Mouse (Mus musculus): ENCODE results near the gene Prr15.

Gene Prr15

DNA sequence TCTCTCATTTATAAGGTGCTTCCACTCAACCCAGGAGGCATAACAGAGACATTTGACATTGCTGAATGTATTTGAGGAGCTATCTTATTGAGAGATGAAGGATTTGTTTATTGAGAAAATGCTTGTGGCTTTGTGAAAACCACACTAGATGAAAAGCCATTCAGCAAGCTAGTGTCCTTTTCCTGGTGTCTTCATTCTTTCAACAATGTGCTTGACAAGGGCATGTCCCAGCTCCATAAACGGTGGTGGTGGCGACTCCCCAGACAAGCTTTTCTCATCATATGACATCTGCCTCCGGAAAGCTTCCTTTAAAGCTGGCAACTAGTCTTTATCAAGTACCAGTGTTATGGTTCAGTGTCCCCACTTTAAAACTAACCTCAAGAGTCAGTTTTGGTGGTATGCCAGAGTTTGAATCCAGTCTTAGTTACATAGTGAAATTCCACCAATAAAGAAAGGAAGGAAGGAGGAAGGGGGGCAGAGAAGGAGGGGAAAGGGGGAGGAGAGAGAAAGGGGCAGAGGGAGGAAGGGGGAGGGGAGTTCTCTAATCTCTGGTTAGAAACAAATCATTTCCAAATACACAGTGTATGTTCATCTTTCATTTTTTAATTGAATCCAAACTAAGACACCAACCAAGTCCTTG is at the start of gene Prr15:
Gene Prr15 (plus strand): TSS at position 590 of the 640 bp plus-strand sequence.
- no peak for DNase-seq

DNA sequence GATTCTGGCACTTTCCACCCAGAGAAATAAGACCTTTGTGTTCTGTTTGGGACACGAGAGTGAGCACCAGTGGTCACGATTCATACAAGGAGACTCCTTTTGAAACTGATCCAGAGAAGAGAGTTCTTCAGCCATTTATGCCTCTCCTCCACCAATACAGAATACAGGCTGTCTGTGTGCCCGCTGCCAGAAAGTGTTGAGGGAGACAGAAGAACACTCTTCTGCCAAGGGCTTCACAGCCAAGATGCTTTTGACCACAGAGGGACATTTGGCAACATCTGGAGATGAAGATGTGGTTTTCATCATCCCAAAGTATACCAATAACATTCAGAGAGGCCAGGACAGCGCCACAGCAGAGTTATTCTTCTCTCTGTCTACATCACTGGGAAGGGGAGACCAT is 48.4 kb upstream of the Prr15 start:
- no peak for DNase-seq

DNA sequence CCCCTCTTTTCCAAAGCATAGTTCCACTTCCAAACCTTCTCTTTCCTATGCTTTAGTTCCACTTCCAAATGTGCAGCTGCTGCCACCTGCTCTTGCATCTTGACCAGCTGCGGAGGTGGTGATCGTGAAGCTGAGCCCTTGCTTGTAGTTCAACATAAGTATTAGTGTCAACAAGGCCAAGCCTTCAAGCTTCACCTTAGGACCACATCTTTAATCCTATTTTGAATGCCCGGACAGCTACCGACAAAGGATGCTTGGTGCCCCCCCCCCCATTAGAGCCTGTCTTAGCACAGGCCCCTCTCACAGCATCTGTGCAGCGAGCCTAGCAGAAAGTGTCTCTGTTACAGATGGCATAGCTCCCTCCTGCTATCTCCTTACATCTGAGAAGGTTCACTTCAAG is 47.8 kb upstream of the Prr15 start:
- no peak for DNase-seq

DNA sequence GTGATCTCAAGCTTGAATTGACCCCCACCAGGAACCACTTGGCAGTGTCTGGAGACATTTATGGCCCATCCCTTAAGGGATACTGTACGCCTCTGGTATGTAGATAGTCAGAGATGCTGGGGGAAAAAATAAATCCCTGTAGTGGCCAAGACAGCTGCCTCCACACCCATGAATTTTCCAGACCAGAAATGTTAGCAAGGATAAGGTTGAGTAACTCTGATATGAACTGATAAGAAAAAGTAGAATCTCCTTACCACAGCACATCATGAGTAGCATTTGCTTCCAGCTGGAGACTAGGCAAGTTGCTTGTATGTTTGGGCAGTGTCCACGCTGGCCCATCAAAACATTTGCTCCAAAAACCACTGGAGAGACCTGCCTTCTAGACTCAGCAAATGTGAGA is 47.0 kb upstream of the Prr15 start:
- no peak for DNase-seq

DNA sequence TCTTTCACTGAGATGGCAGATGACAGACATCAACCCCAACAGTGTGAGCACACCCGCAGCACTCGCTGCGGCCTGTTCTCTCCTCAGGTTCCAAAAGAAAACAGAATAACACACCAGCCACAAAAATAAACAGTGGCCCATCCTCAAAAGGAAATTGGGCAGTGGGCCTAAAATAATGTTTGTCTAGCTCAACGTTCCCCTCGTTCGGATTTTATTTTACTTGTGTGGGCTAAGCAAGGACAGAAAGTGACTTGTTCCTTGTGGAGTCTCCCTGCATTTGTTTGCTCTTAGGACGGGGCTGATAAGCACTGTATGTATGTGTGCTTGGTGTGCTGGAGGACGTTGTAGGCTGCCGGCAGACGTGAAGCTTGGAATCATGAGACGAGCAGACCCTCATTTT is 46.2 kb upstream of the Prr15 start:
- no peak for DNase-seq

DNA sequence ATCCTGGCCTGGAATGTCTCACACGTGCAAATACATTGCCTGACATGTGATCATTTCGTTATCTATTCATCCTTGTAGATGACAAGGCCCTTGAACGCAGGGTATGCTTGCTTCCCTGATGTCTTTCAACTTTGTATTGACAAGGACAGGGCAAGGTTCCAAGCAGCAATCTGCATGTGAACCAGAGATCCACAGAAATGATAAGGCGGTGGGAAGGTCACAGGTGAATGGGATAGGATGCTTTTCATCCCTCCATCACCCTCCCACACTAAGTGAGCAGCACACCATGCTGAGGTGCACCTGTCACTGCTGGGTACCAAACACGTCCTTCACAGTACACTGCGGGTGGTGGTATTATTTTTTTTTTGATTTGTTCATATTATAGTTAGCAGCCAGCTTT is 45.4 kb upstream of the Prr15 start:
- DNase-seq: no peak

DNA sequence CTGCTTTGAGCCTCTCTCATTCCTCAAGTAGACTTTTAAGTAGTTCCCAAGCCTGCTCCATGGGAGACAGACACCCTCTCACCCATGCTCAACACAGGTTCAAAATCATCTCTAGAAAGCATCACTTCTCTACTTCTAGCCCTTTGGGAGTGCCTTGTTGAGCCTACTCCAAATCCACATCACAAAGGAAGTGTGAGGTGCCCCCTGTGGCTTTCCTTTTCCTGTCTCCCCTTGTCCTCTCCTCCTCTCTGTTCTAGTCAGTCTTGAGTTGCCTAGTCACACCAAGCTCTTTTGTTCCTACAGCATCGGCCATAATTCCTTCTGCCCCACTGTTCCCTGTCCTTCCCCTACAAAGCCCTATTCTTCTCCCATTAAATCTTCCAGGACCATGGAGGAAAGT is 42.3 kb upstream of the Prr15 start:
- peak; percentile 1 for DNase-seq

DNA sequence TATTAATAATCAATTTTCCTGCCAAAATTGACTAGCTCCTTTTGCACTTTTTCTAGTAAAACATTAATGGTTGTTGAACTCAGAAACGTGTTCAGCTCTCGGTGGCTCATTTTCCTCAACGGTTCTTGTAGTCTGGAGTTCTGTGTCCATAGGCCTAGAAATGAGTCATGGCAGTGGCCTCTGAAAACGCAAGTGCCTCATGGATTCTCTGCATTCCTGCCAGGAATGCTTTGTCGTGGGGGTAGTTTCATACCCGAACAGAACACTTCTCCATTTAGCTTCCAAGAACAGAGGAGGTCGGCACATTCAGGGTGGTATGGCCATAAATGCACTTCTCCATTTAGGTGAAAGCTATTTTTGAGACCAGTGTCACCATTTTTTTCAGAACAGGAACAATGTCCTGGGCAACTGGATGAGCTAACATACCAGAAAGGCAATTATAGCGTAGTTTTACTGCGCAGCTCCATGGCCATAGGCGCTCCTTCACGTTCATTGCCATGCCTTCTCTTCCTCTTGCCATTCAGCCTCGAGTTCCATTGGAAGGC is 41.4 kb upstream of the Prr15 start:
- no peak for DNase-seq

DNA sequence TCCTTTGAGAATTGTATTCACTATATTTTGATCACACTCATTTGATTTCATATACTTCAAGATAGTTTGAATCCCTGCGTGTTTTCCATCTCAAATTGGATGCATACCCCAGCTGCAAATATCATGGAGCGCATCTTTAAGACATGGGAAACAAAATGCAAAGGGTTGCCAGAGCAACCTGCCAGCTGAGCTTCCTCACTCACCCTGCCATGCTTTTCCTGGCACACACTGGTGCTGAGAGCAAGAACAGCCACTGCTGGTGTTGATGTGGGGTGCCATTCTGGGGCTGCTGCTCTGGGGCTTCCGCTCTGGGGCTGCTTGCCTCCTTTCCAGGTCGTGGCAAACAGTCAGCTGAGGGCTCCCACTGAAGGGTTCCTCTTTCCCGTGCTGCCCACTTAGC is 38.8 kb upstream of the Prr15 start:
- no peak for DNase-seq

DNA sequence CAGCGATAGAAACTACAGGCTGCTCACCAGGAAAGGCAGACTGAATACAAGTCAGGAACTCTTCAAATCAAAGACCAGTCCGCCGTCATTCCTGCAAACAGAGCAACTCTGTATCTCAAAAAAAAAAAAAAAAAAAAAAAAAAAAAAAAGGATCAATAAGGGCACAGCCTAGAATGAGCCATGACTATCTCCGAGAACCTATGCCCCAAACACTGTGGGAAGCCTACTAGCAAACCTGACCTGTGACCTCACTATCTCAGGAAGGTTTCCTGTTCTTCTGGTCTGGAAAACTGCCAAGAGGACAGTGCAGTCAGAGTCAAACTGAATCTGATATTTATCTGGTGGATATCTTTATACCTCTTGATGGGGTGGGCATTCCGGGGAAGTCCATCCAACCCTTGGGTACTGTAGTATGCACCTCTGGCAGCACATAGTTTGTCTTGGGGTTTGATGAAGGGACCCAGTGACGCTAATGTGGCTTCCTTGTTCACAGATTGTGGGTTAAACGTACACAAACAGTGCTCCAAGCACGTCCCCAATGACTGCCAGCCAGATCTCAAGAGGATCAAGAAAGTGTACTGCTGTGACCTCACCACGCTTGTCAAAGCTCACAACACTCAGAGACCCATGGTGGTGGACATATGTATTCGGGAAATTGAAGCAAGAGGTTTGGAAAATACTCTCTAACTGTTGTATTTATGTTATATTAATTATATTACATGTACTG is 35.7 kb upstream of the Prr15 start:
- no peak for DNase-seq

DNA sequence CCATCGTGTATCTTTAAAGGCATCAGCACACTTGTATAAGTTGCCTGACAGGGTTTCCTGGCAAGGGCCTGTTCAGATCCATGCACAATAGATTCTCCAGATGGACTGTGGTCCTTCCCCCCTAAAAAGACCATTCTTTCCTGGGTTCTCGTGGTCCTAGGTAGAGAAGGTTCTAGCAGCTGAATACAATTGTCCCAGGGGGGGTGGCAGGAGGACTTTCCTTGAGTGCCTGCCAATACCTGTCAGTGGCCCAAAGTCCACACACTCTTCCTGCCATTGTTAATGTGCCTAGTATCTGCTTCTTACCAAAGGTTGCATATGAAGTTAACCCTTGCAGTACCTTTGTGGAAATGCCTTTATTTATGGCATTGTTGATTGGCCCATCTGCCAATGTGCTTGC is 28.4 kb upstream of the Prr15 start:
- DNase-seq: no peak

DNA sequence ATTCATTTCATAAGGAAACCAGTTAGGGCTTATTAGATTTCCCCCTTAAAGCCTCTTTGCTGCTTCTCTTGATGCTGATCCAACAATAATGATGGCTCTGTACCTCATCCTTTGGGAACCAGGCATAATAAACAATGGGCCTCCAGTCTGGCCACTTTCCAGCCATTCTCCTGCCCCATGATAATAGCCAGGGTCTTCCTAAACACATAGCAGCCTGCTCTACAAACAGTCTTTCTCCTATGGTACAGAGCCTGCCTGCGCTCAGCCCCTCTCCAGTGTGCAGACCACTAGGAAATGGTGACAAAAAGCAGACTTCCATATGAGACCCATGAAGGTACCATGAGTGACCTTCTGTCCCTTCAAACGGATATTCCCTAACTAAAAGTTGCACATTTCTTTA is 26.2 kb upstream of the Prr15 start:
- DNase-seq: no peak

DNA sequence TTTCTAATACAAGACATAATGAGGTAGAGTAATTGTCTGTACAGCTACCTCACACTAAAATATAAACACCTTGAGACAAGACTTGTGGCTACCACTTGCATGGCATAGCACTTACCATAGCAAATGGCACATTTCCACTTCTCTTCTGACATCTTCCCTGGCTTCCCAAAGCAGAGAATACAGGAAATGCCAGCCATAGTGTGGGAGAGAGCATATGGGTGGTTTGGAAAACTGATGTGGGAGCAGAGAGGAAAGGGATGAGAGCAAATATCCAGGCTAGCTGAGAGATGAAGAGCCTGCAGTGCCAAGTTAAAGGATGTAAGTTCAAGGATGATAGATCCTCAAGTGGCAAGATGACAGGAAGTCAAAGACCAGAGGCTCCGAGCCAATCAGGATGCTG is 19.9 kb upstream of the Prr15 start:
- no peak for DNase-seq

DNA sequence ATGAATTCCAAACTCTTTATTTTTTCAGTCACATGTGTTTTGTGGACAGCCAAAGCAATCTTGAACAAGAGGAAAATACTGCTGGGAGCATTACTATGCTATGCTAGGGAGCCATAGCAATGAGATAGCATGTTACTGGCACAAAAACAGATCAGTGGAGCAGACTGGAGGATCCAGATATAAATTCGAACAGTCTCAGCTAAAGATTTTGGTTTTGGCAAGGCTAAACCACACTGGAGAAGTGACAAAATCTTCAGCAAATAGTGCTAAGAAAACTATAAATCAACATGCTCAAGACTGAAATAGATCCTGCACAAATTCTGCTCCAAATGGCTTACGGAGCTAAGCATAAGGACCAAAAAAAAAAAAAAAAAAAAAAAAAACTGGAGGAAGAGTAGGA is 12.6 kb upstream of the Prr15 start:
- no peak for DNase-seq

DNA sequence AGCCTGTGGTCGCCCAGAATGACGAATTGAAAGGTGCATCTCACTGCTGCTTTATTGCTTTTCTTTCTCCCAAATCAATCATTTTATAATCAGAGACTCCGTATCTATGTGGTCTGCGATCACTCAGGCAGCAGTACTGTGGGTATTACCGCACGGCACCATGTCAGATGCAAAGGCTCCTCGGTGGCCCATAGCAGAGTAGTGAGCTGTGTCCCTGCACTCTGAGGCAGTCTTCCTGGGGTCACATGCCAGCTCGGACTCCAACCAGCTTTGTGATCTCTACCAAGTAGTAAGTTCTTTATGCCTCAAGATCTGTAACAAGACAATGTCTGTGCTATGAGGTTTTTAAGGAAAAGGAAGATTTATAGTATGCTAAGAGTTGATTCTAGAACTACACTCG is 7.0 kb upstream of the Prr15 start:
- DNase-seq: no peak

DNA sequence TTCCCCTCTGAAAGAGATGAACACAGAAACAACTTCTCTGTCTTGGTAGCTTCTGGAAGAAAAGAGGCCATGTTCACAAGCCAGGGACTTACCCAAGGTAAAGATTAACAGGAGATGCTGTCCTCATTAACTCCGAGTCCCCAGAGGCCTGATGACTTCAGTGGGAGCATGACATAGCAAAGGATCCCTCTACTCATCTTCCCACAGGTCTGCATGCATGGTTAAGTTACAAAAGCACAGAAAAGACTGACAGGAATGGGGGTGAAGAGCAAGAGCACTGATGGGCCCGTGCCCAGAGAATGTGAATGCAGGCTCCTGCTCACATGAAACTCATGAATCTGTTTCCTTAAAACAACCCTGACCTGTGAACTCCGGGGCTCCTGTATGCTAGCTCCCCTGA is 6.4 kb upstream of the Prr15 start:
- DNase-seq: no peak

DNA sequence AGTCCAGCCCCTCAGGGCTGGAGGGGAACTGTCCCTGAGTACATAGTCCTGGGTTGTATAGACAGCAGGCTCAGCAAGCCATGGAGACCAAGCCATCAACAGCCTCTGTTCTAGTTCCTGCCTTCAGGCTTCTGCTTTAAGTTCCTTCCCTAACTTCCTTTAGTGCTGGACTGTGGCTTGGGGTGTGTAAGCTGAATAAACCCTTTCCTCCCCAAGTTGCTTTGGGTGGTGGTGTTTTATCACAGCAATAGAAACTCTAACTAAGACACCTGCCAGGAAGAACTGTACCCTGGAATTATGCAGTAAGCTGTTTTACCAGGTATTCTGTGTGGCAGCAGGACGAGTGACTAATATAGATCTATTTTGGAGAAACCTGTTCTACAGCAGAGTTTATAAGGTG is 5.4 kb upstream of the Prr15 start:
- no peak for DNase-seq

DNA sequence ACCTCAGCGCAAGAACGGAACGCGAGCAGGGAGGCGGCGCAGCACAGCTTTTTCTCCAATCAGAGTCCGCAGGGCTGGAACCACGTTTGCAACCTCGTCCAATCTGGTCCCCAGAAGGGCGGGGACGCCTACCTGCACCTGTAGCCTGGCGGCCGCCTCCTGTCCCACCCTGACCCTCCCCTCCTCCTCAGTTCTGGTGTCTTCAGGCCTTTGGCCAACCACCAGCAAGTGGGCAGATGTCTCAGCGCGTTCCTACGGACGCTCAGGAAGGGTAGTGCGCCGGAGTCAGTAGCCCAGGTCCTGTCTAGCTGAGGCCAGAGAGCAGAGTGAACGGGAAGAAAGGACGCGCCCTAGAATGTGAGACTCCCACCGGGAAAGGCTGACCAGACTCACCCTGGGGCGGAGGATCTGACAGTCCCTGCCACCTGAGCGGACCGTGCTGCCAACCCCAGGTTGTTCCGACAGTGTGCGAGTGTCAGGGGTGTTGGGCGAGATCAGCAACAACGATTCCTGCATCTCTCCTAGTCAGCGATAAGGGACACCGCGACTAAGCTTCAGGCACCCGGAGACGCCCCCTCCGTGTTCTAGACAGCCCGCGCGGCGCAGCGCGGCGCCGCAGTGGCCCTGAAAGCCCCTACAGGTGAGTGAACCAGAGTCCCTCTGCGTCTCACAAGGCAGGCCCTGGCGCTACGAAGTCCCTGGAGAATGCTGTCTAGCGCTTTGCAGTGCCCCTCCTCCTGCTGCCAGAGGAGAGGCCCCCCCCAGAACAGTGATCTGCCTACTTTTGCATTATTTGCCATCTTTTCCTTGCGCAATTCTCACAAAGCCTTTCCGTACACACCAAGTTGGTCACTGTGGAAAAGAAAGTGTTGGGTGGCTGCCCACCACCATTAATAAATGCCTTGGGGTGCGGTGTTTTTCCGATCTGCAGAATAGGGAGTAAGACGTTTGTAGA is 1.3 kb downstream of the Prr15 start:
- DNase-seq: peak; percentile 1

DNA sequence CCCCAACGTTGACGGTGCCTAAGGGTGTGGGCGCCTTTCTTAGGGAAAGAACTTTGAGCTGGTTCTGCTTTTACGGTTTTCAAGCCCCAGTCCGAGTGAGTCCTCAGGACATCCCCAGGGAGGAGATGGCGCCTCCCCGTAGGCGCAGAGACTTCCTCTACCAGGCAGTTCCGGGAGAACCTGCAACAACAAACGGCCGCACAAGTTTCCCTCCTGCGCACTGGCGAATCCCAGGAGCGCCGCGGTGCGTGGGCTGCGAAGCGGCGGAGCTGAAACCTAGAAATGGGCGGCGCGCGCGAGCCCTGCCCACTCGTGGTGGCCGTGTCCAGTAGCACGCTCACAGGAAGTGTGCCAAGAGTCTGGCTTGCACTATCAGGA is 2.0 kb downstream of the Prr15 start:
- DNase-seq: peak; percentile 3

DNA sequence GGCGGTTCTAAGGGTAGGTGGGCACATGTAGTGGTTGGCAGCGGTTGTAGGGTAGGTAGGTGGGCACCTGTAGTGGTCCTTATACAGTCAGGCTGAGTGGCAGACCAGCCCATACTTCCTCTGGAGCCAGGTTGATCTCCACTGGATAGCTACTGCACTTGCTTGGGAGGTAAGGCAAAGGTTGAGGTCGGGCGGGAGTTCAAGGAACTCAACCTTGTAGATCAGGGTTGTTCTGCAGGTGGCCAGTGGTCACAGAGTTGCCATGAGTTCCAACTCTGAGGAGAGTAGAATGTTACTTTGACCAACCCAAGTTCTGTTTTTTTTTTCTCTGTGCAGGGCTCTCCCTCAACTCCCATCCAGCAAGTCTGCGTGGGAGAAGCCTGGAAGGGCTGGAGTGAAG is 3.1 kb downstream of the Prr15 start:
- no peak for DNase-seq

DNA sequence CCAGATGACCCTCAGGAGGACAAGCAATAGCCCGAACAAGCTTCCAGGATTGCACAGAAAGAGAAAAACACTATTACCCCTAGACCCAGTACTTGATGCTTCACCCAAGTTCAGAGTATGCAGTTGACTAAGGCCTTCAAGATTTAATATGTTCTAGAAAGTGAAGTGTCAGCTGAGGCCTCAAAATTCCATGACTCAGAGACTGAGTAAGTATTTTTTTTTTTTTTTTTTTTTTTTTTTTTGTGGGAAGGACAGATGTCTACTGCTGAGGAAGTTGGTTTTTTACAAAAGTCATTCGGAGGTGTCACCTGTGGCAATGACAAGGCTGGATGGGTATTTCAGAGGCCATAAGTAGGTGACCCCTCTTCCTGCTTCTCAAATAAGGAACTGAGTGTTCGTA is 4.0 kb downstream of the Prr15 start:
- no peak for DNase-seq

DNA sequence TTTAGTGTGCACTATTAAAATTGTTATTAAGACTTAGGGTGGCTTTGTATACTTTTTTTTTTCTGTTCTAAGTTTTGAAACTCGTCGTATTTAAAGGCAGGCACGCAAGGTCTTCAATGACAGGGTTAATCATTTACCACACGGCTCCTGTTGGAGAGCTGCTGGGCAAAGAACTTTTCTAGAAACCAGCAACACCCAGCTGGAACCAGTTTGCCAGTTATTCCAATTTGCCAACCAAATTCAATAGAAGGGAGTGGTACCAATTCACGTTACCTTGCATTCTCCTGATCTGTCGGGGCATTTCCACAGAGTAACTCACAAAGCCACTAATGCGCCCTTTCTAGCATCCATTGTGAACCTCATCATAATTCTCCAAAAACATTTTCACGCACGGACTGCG is 4.5 kb downstream of the Prr15 start:
- no peak for DNase-seq

DNA sequence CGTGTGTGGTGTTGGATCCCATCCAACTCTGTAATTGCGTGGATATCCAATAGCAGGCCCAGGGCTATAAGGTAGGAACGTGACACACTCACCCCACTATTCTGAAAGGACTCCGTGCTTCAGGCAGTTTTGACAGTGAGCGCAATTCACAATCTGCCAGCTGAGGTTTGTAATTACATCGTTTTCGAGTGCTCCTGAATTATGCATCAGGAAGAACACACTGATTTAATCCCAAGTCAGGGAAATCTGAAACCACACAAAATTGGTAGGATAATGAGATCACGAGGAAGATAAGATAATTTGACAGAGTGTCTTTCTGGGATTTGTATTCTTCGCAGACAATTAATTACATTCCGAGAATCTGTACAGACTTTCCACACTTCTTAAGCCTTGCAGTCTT is 6.1 kb downstream of the Prr15 start:
- no peak for DNase-seq

DNA sequence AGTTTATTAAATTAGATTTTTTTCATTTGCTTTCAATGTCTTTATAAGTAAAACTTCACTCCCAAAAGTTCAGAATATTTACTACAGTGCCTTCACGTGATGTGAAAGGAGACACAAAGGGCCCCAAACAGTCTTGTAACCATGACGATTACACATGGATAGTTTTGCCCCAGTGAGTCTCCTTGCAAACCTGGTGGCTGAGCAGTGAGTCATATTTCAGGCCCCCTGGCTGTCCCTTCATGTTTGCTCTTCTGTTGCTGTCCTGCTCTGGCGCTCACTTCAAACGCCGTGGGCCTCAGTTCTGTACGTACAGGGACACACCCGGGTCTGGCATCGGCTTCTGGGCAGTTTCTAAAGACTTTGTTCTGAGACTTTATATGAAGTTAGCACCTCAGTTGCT is 6.6 kb downstream of the Prr15 start:
- DNase-seq: no peak
